Mouse (Mus musculus) embryonic facial prominence, embryonic 14.5 days (tissue): ENCODE data around the gene Gdi2. TPM values are rescaled to one million over a fixed set of nuclear protein-coding genes. Genes with fewer than 3 reads are reported as not detected.

Experiments used
- ATAC-seq: fragments of 200-750 bp; cut with Nextera tagmentation; 2 replicates; pipeline ENCODE4 v1.8.0; 2017; ENCODE audit warnings: low read depth, moderate number of reproducible peaks, moderate TSS enrichment
- DNase-seq: peaks from one replicate; pipeline ENCODE4 v3.0.0-alpha.2; 2015; ENCODE audit warnings: low spot score
- H3K27ac ChIP-seq: fragments of 300-500 bp; sonication (generic); replicated peaks from 2 replicates; pipeline ENCODE4 v1.5.1; 2014; ENCODE audit warnings: low read depth, mild to moderate bottlenecking, low read length, moderate library complexity
- H3K27me3 ChIP-seq: fragments of 300-500 bp; sonication (generic); replicated peaks from 2 replicates; pipeline ENCODE4 v1.6.1; 2014; ENCODE audit warnings: low read length; ENCODE audit not compliant: control insufficient read depth, insufficient read depth
- H3K36me3 ChIP-seq: fragments of 300-500 bp; sonication (generic); 2 replicates; pipeline ENCODE4 v1.6.1; 2014; ENCODE audit warnings: low read length, mixed read lengths; ENCODE audit not compliant: control insufficient read depth, insufficient read depth
- H3K4me1 ChIP-seq: fragments of 300-500 bp; sonication (generic); 2 replicates; pipeline ENCODE4 v1.6.1; 2014; ENCODE audit warnings: antibody characterized with exemption, low read length; ENCODE audit not compliant: control insufficient read depth, insufficient read depth
- H3K4me2 ChIP-seq: fragments of 300-500 bp; sonication (generic); 2 replicates; pipeline ENCODE4 v1.6.1; 2014; ENCODE audit warnings: low read depth, mild to moderate bottlenecking, low read length, moderate library complexity, mixed read lengths
- H3K4me3 ChIP-seq: fragments of 300-500 bp; sonication (generic); 2 replicates; pipeline ENCODE4 v1.5.1; 2014; ENCODE audit warnings: low read depth, mild to moderate bottlenecking, low read length
- H3K9ac ChIP-seq: fragments of 300-500 bp; sonication (generic); 2 replicates; pipeline ENCODE4 v1.6.1; 2014; ENCODE audit warnings: low read depth, mild to moderate bottlenecking, low read length, moderate library complexity, mixed read lengths
- H3K9me3 ChIP-seq: fragments of 300-500 bp; sonication (generic); 2 replicates; pipeline ENCODE4 v1.6.1; 2016; ENCODE audit warnings: low read length; ENCODE audit not compliant: control insufficient read depth
- WGBS: fragments of 180-500 bp; shearing (Covaris S2); extraction: QIAGEN DNeasy Blood & Tissue Kit; methylation state at CpG from one replicate; pipeline ENCODE4 v1.1.7; 2014; 5-methylcytosine and 5-hydroxymethylcytosine counted together
- polyA plus RNA-seq: library from polyadenylated mRNA; unstranded; fragments of >200 nt; fragmentation: Nextera tagmentation; extraction: Ambion mirVana; gene quantifications from 2 replicates; pipeline ENCODE4 v1.2.1, GENCODE M21; 2014

Gdi2 gene
- polyA plus RNA-seq, 1 experiment from 2014 or later = 434 TPM

- H3K36me3 ChIP-seq = peaks cover 67% of the 10 kb centered on the region
Measured at GRCm38 (mm10) chr13:3590789-3591188, 52.9 kb downstream of the Gdi2 start.

GRCm38 (mm10) chr13:3594311-3594710 lies 56.4 kb downstream of the Gdi2 start:
- Histone ChIP-seq H3K27me3 (no peaks in the 10 kb centered on the region), H3K9ac (no peak overlapping the region), H3K27ac (no peak overlapping the region), H3K9me3 (no peaks in the 10 kb centered on the region), H3K36me3 (peaks cover 78% of the 10 kb centered on the region), H3K4me1 (no peaks in the 10 kb centered on the region), H3K4me2 (no peak overlapping the region), H3K4me3 (no peak overlapping the region)
- DNase-seq (no peak), ATAC-seq (no peak)
- 89% methylated on average over 1 of the region's 1 CpGs for WGBS

More at GRCm38 (mm10) chr13:3590789-3591188, 52.9 kb downstream of the Gdi2 start:
- 80% methylated on average over 3 of the region's 3 CpGs for WGBS
- no peaks in the 10 kb centered on the region for H3K4me1 ChIP-seq
- DNase-seq (no peak), ATAC-seq (no peak)
- no peak overlapping the region for H3K27ac ChIP-seq
- no peak overlapping the region for H3K4me2 ChIP-seq
- H3K4me3 ChIP-seq = no peak overlapping the region
- H3K27me3 ChIP-seq = no peaks in the 10 kb centered on the region
- no peaks in the 10 kb centered on the region for H3K9me3 ChIP-seq
- no peak overlapping the region for H3K9ac ChIP-seq

- Histone ChIP-seq H3K36me3 (peaks cover 69% of the 10 kb centered on the region), H3K4me3 (no peak overlapping the region), H3K27me3 (no peaks in the 10 kb centered on the region), H3K27ac (no peak overlapping the region), H3K4me2 (no peak overlapping the region), H3K9ac (no peak overlapping the region), H3K9me3 (no peaks in the 10 kb centered on the region), H3K4me1 (no peaks in the 10 kb centered on the region)
- ATAC-seq (no peak), DNase-seq (no peak)
- 92% methylated on average over 6 of the region's 6 CpGs for WGBS
Measured at GRCm38 (mm10) chr13:3596232-3596631, 58.4 kb downstream of the Gdi2 start.

- H3K4me3 ChIP-seq = peak overlapping the region; percentile 83
- H3K27me3 ChIP-seq = no peaks in the 10 kb centered on the region
- no peak for DNase-seq
- 19% methylated on average over 8 of the region's 8 CpGs for WGBS
- ATAC-seq = no peak
- no peaks in the 10 kb centered on the region for H3K4me1 ChIP-seq
- H3K4me2 ChIP-seq = peak overlapping the region; percentile 59
- 0 out of 2 replicates have a peak, but pooled peaks cover 4% of the 10 kb centered on the region for H3K9me3 ChIP-seq
- H3K9ac ChIP-seq = peak overlapping the region; percentile 86
- H3K27ac ChIP-seq = peak overlapping the region; percentile 88; the same call in 1 of the 2 replicates
- H3K36me3 ChIP-seq = 0 out of 2 replicates have a peak, but pooled peaks cover 4% of the 10 kb centered on the region
Measured at GRCm38 (mm10) chr13:3609780-3610117, 71.9 kb downstream of the Gdi2 start.

GRCm38 (mm10) chr13:3610118-3610794 lies 72.4 kb downstream of the Gdi2 start:
- Histone ChIP-seq H3K36me3 (0 out of 2 replicates have a peak, but pooled peaks cover 4% of the 10 kb centered on the region), H3K27me3 (no peaks in the 10 kb centered on the region), H3K9ac (peak overlapping the region; percentile 86), H3K4me3 (peak overlapping the region; percentile 83), H3K4me2 (peak overlapping the region; percentile 59), H3K4me1 (no peaks in the 10 kb centered on the region), H3K9me3 (0 out of 2 replicates have a peak, but pooled peaks cover 4% of the 10 kb centered on the region), H3K27ac (peak overlapping the region; percentile 88)
- DNase-seq (peak; percentile 50), ATAC-seq (peak; percentile 35)
- WGBS = under 1% methylated on average over 30 of the region's 50 CpGs

- peak; percentile 100 for ATAC-seq
- no peaks in the 10 kb centered on the region for H3K4me1 ChIP-seq
- peak within 1 kb of the TSS; percentile 88 for H3K27ac ChIP-seq
- peak within 1 kb of the TSS; percentile 59 for H3K4me2 ChIP-seq
- peak; percentile 100 for DNase-seq
- H3K27me3 ChIP-seq = no peaks in the 10 kb centered on the region
- 0% methylated on average over 47 of the region's 58 CpGs for WGBS
- 0 out of 2 replicates have a peak, but pooled peaks cover 3% of the 10 kb centered on the region for H3K36me3 ChIP-seq
- 0 out of 2 replicates have a peak, but pooled peaks cover 4% of the 10 kb centered on the region for H3K9me3 ChIP-seq
- H3K4me3 ChIP-seq = peak within 1 kb of the TSS; percentile 83
- H3K9ac ChIP-seq = peak within 1 kb of the TSS; percentile 86
Measured at GRCm38 (mm10) chr13:3610795-3611438, 73.1 kb downstream of the Gdi2 start, which contains the start of gene Fam208b. Gene Fam208b (minus strand): TSS chr13:3611108.

Other genes with a start within 250 kb of the Gdi2 start
- 17.1 and 18.1 TPM in 2 replicates for gene Fam208b, start 73.0 kb downstream of the Gdi2 start, polyA plus RNA-seq
- gene Asb13, start 96.0 kb downstream of the Gdi2 start, polyA plus RNA-seq = 4.9 and 7.2 TPM in 2 replicates